Comparison of ENCODE assay signal across 24 mouse cellular contexts in genomic region chr13:108490872-108491271, GRCm38 (mm10).
"Had no signal": no experiment of that assay in that cellular context is flagged by ENCODE, and none has a peak within 500 bp of the region (broad histone marks: within the 10 kb centered on the region; RNA-seq: fewer than 3 reads in every experiment).

No protein-coding gene starts in this region.

- H3K4me2 ChIP-seq: heart, embryonic 11.5 days; heart, embryonic 13.5 days; heart, embryonic 15.5 days; hindbrain, embryonic 13.5 days; hindbrain, embryonic 15.5 days; kidney, embryonic 15.5 days; limb, embryonic 12.5 days; liver, embryonic 12.5 days had no signal

- H3K27ac ChIP-seq: gastrocnemius, adult 2 months; heart, embryonic 13.5 days; heart, embryonic 15.5 days; hindbrain, embryonic 13.5 days; hindbrain, embryonic 15.5 days; hindbrain, postnatal 0 days; kidney, embryonic 15.5 days; limb, embryonic 12.5 days; liver, embryonic 12.5 days; liver, embryonic 14.5 days had no signal

- H3K4me1 ChIP-seq: heart, embryonic 13.5 days; heart, embryonic 15.5 days; hindbrain, embryonic 13.5 days; hindbrain, embryonic 15.5 days; kidney, embryonic 15.5 days; limb, embryonic 12.5 days; liver, embryonic 12.5 days had no signal

- H3K4me3 ChIP-seq: gastrocnemius, adult 2 months; heart, embryonic 13.5 days; heart, embryonic 15.5 days; hindbrain, embryonic 13.5 days; hindbrain, embryonic 15.5 days; kidney, embryonic 15.5 days; limb, embryonic 12.5 days; liver, embryonic 12.5 days had no signal

- H3K9me3 ChIP-seq: heart, embryonic 13.5 days; heart, embryonic 15.5 days; hindbrain, embryonic 13.5 days; hindbrain, embryonic 15.5 days; kidney, embryonic 15.5 days; limb, embryonic 12.5 days; liver, embryonic 12.5 days had no signal

- ATAC-seq: hindbrain, postnatal 0 days; intestine, embryonic 16.5 days; liver, embryonic 12.5 days had no signal

- DNase-seq: gastrocnemius, adult 2 months; gastrocnemius, postnatal 10 days; gastrocnemius, postnatal 25 days; heart, adult 18-20 months; heart, postnatal 14 days; heart, postnatal 36 days; kidney, adult 11 months; kidney, adult 2 months; kidney, adult 9 months; kidney, postnatal 14 days; kidney, postnatal 36 days; left cerebral cortex, postnatal 4 days; lung, adult 18-20 months had no signal

- H3K9ac ChIP-seq: heart, embryonic 13.5 days; heart, embryonic 15.5 days; hindbrain, embryonic 13.5 days; hindbrain, embryonic 15.5 days; kidney, embryonic 15.5 days; limb, embryonic 12.5 days; liver, embryonic 12.5 days; liver, embryonic 14.5 days had no signal

- H3K27me3 ChIP-seq: heart, embryonic 13.5 days; heart, embryonic 15.5 days; hindbrain, embryonic 13.5 days; hindbrain, embryonic 15.5 days; kidney, embryonic 15.5 days; limb, embryonic 12.5 days; liver, embryonic 12.5 days had no signal

- H3K36me3 ChIP-seq: heart, embryonic 13.5 days; heart, embryonic 15.5 days; hindbrain, embryonic 13.5 days; hindbrain, embryonic 15.5 days; kidney, embryonic 15.5 days; limb, embryonic 12.5 days; liver, embryonic 12.5 days had no signal
